Mouse (Mus musculus) myocyte (in vitro differentiated cells): Measurements from ENCODE around the gene Lcp1. TPM values are rescaled to one million over a fixed set of nuclear protein-coding genes. Genes with fewer than 3 reads are reported as not detected.

Experiments used
- H3K27me3 ChIP-seq: one replicate; pipeline ENCODE4 v1.6.1; 2011; ENCODE audit not compliant: control insufficient read depth, insufficient read depth, insufficient read length
- H3K36me3 ChIP-seq: one replicate; pipeline ENCODE4 v1.6.1; 2011; ENCODE audit not compliant: control insufficient read depth, insufficient read depth
- H3K4me2 ChIP-seq: one replicate; pipeline ENCODE4 v1.6.1; 2011; ENCODE audit warnings: low read depth, control low read depth
- H3K4me3 ChIP-seq: one replicate; pipeline ENCODE4 v1.5.1; 2011; ENCODE audit warnings: mild to moderate bottlenecking, control low read depth, moderate library complexity
- H3K79me2 ChIP-seq: one replicate; pipeline ENCODE4 v1.6.1; 2011; ENCODE audit not compliant: control insufficient read depth, insufficient read depth
- H3ac ChIP-seq: one replicate; pipeline ENCODE4 v1.6.1; 2011; ENCODE audit not compliant: control insufficient read depth, insufficient read length
- CEBPB ChIP-seq: IDR thresholded peaks from 2 replicates; pipeline ENCODE4 v1.6.1; 2011; ENCODE audit warnings: mild to moderate bottlenecking, moderate library complexity; ENCODE audit not compliant: poor library complexity, insufficient read depth, severe bottlenecking
- E2F4 ChIP-seq: IDR thresholded peaks from one replicate; pipeline ENCODE4 v1.6.1; 2011; ENCODE audit warnings: mild to moderate bottlenecking, control low read depth, moderate library complexity; ENCODE audit not compliant: insufficient read depth
- MAX ChIP-seq: IDR thresholded peaks from one replicate; pipeline ENCODE4 v1.6.1; 2011; ENCODE audit warnings: low read depth, mild to moderate bottlenecking, control low read depth
- MYOD1 ChIP-seq, 3 experiments: IDR thresholded peaks; one replicate each; pipeline ENCODE4 v1.6.1; 2011; ENCODE audit warnings: control low read depth in 2 of 3, low read depth in 2 of 3, mild to moderate bottlenecking in 2 of 3, moderate library complexity in 1 of 3; ENCODE audit not compliant: insufficient read length in 2 of 3, control insufficient read depth in 1 of 3
- MYOG ChIP-seq, 3 experiments: IDR thresholded peaks; one replicate each; pipeline ENCODE4 v1.6.1; 2011; ENCODE audit warnings: control low read depth in 2 of 3, low read depth in 2 of 3, mild to moderate bottlenecking in 2 of 3; ENCODE audit not compliant: insufficient read length in 2 of 3, control insufficient read depth in 1 of 3, insufficient read depth in 1 of 3
- POLR2A ChIP-seq: IDR thresholded peaks from one replicate; pipeline ENCODE4 v1.6.1; 2011; ENCODE audit warnings: low read depth, mild to moderate bottlenecking, control low read depth, moderate library complexity; ENCODE audit not compliant: insufficient read length
- POLR2AphosphoS2 ChIP-seq: IDR thresholded peaks from one replicate; pipeline ENCODE4 v1.6.1; 2011; ENCODE audit warnings: low read depth, control low read depth; ENCODE audit not compliant: insufficient read length
- REST ChIP-seq: IDR thresholded peaks from one replicate; pipeline ENCODE4 v1.6.1; 2011; ENCODE audit warnings: mild to moderate bottlenecking, control low read depth, moderate library complexity; ENCODE audit not compliant: insufficient read depth, insufficient read length
- SRF ChIP-seq: IDR thresholded peaks from one replicate; pipeline ENCODE4 v1.6.1; 2011; ENCODE audit warnings: low read depth; ENCODE audit not compliant: control insufficient read depth, insufficient read length
- TCF12 ChIP-seq: IDR thresholded peaks from one replicate; pipeline ENCODE4 v1.6.1; 2011; ENCODE audit warnings: mild to moderate bottlenecking, control low read depth; ENCODE audit not compliant: poor library complexity, insufficient read depth, severe bottlenecking
- TCF3 ChIP-seq: IDR thresholded peaks from one replicate; pipeline ENCODE4 v1.6.1; 2011; ENCODE audit warnings: low read depth, control low read depth; ENCODE audit not compliant: insufficient read length
- USF1 ChIP-seq: IDR thresholded peaks from one replicate; pipeline ENCODE4 v1.6.1; 2011; ENCODE audit warnings: low read depth, mild to moderate bottlenecking, control low read depth, moderate library complexity
- polyA plus RNA-seq: library from polyadenylated mRNA; unstranded; fragments of >200 nt; fragmentation: generic; extraction: Trizol; gene quantifications from one replicate; pipeline ENCODE4 v1.2.1, GENCODE M21; 2012; ENCODE audit warnings: missing spikeins

Lcp1 gene
- polyA plus RNA-seq, 1 experiment = not detected

- H3K4me3 ChIP-seq = no peak overlapping the region
- H3K4me2 ChIP-seq = no peak overlapping the region
- peaks cover 10% of the 10 kb centered on the region for H3K27me3 ChIP-seq
- H3ac ChIP-seq = no peak overlapping the region
- TF ChIP-seq TCF3 = no peak
- no peak for TF ChIP-seq TCF12
- TF ChIP-seq POLR2A = no peak
- no peak for TF ChIP-seq MYOG (IDR thresholded peaks at IDR 0.05; ENCODE audit: control insufficient read depth in 1 of 3, insufficient read depth in 1 of 3, insufficient read length in 2 of 3, low read depth in 2 of 3)
- no peak for TF ChIP-seq CEBPB
- no peak for TF ChIP-seq USF1
- no peak for TF ChIP-seq MYOD1 (IDR thresholded peaks at IDR 0.05; ENCODE audit: control insufficient read depth in 1 of 3, insufficient read length in 2 of 3, low read depth in 2 of 3)
- no peak for TF ChIP-seq REST
- no peak for TF ChIP-seq SRF
- no peak for TF ChIP-seq MAX
- no peak for TF ChIP-seq E2F4
- H3K79me2 ChIP-seq = no peaks in the 10 kb centered on the region
- H3K36me3 ChIP-seq = no peaks in the 10 kb centered on the region
Observed at GRCm38 (mm10) chr14:75151146-75151545, 20.2 kb downstream of the Lcp1 start.

GRCm38 (mm10) chr14:75154481-75154880 lies 23.6 kb downstream of the Lcp1 start:
- Histone ChIP-seq H3ac (no peak overlapping the region), H3K4me2 (no peak overlapping the region), H3K27me3 (peaks cover 15% of the 10 kb centered on the region), H3K4me3 (no peak overlapping the region), H3K36me3 (no peaks in the 10 kb centered on the region), H3K79me2 (no peaks in the 10 kb centered on the region)
- TF ChIP-seq TCF3 = no peak

- H3ac ChIP-seq = no peak overlapping the region
- no peak overlapping the region for H3K4me2 ChIP-seq
- H3K79me2 ChIP-seq = no peaks in the 10 kb centered on the region
- no peak overlapping the region for H3K4me3 ChIP-seq
- TF ChIP-seq MAX = no peak
- no peak for TF ChIP-seq SRF
- no peak for TF ChIP-seq TCF12
- TF ChIP-seq E2F4 = no peak
- no peak for TF ChIP-seq TCF3
- TF ChIP-seq USF1 = no peak
- TF ChIP-seq CEBPB = no peak
- no peak for TF ChIP-seq POLR2AphosphoS2
- no peak for TF ChIP-seq REST
- no peak for TF ChIP-seq MYOG (IDR thresholded peaks at IDR 0.05; ENCODE audit: control insufficient read depth in 1 of 3, insufficient read depth in 1 of 3, insufficient read length in 2 of 3, low read depth in 2 of 3)
- TF ChIP-seq MYOD1 (IDR thresholded peaks at IDR 0.05; ENCODE audit: control insufficient read depth in 1 of 3, insufficient read length in 2 of 3, low read depth in 2 of 3) = no peak
- TF ChIP-seq POLR2A = no peak
- no peaks in the 10 kb centered on the region for H3K36me3 ChIP-seq
- peaks cover 14% of the 10 kb centered on the region for H3K27me3 ChIP-seq
Observed at GRCm38 (mm10) chr14:75159375-75159774, 28.5 kb downstream of the Lcp1 start.

- H3ac ChIP-seq = no peak overlapping the region
- TF ChIP-seq USF1 (no peak), POLR2AphosphoS2 (no peak), MAX (no peak), TCF12 (no peak), E2F4 (no peak), TCF3 (no peak), SRF (no peak), MYOG (IDR thresholded peaks at IDR 0.05; ENCODE audit: control insufficient read depth in 1 of 3, insufficient read depth in 1 of 3, insufficient read length in 2 of 3, low read depth in 2 of 3) (no peak), POLR2A (no peak), MYOD1 (IDR thresholded peaks at IDR 0.05; ENCODE audit: control insufficient read depth in 1 of 3, insufficient read length in 2 of 3, low read depth in 2 of 3) (no peak), CEBPB (no peak), REST (no peak)
- H3K4me3 ChIP-seq = no peak overlapping the region
- H3K36me3 ChIP-seq = no peaks in the 10 kb centered on the region
- peaks cover 6% of the 10 kb centered on the region for H3K27me3 ChIP-seq
- H3K79me2 ChIP-seq = no peaks in the 10 kb centered on the region
- H3K4me2 ChIP-seq = no peak overlapping the region
Observed at GRCm38 (mm10) chr14:75163866-75164265, 33.0 kb downstream of the Lcp1 start.

- Histone ChIP-seq H3K4me2 (no peak overlapping the region), H3K27me3 (peaks cover 6% of the 10 kb centered on the region), H3K4me3 (no peak overlapping the region), H3K36me3 (no peaks in the 10 kb centered on the region), H3ac (no peak overlapping the region), H3K79me2 (no peaks in the 10 kb centered on the region)
- TF ChIP-seq TCF3 (no peak), TCF12 (no peak), CEBPB (no peak), REST (no peak), MAX (no peak), USF1 (no peak), POLR2AphosphoS2 (no peak), MYOG (IDR thresholded peaks at IDR 0.05; ENCODE audit: control insufficient read depth in 1 of 3, insufficient read depth in 1 of 3, insufficient read length in 2 of 3, low read depth in 2 of 3) (no peak), MYOD1 (IDR thresholded peaks at IDR 0.05; ENCODE audit: control insufficient read depth in 1 of 3, insufficient read length in 2 of 3, low read depth in 2 of 3) (no peak), POLR2A (no peak), SRF (no peak), E2F4 (no peak)
Observed at GRCm38 (mm10) chr14:75164345-75164744, 33.4 kb downstream of the Lcp1 start.
